Mouse (Mus musculus) spleen, adult 2 months (tissue): ENCODE data around the gene Psmd1.

Source experiments
- CTCF ChIP-seq: fragments of 200-500 bp; IDR thresholded peaks from 2 replicates; pipeline ENCODE4 v1.5.1; 2011; ENCODE audit warnings: mild to moderate bottlenecking, inconsistent platforms; ENCODE audit not compliant: insufficient read depth, insufficient read length, insufficient replicate concordance; ENCODE audit errors: extremely low read depth
- POLR2A ChIP-seq: fragments of 200-500 bp; IDR thresholded peaks from 2 replicates; pipeline ENCODE4 v1.6.1; 2011; ENCODE audit warnings: low read depth, low read length, inconsistent platforms

DNA sequence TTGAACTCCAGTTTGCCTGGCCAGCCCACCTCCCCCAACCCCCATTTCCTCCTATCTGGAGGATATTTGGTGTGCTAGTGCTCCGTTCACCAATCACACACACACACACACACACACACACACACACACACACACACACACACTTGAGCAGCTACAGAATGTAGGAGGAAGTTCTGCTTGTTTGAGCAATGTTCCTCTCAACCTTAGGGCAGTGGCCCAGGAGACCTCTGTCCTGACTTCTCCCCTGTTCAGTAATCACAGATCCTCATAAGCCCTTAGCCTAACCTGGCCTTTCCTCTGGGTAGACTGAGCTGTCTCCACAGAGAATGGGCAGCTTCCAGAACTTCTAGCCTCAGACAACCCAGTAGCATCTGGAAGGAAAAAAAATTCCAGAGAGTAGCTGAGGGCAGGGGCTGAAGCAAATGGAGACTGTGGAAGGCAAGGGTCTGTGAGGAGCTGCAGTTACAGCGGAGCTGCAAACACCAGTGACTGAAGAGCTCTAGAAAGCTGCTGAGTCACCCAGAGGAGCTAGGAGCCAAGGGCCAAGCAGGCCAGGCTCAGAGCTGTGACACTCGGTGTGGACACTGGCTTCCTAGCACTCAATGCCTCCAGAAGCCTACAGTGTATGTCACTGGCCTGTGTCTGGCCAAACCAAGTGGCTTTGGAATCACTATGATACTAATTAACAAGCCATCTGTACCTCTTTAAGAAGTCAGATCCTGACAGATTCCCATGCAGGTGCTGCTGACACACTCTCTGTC is 25.8 kb upstream of the Psmd1 start:
- no peak for TF ChIP-seq POLR2A
- no peak for TF ChIP-seq CTCF
